Mouse (Mus musculus) embryo, embryonic 9.5 days (tissue): ENCODE results near the gene Ano2.

Experiments
- DNase-seq: peaks from one replicate; pipeline ENCODE4 v3.0.0-alpha.2; 2017; ENCODE audit errors: extremely low spot score

Ano2 gene

GRCm38 (mm10) chr6:125914446-125914845, 224.2 kb downstream of the Ano2 start:
- DNase-seq, result no peak

GRCm38 (mm10) chr6:125922746-125923145, 232.5 kb downstream of the Ano2 start:
- no peak for DNase-seq

DNA sequence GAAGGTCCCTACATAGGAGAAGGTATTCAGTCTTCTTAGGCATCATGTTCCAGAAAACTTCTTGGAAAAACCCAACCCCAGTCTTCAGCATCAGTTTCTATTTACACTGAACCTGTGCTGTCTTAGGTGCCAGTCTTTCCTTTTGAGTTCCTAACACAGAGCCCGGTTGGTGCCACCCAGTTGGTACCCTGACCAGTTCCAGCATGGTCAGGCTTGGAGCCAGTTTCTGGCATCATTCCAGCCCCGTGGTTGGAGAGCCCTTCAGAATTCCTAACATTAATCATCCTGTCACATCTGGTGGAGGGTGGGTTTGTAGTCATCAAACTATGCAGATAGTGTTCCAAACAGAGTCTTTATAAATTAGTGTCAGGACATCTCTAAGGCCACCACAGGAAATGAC, 234.8 kb downstream of the Ano2 start:
- DNase-seq, result no peak

- no peak for DNase-seq
These were observed 235.6 kb downstream of the Ano2 start for GRCm38 (mm10) chr6:125925861-125926260.

- DNase-seq, result no peak
These were observed 241.7 kb downstream of the Ano2 start for GRCm38 (mm10) chr6:125931926-125932325.

- peak; percentile 45 for DNase-seq
These were observed 264.7 kb downstream of the Ano2 start for GRCm38 (mm10) chr6:125954965-125955364.

- no peak for DNase-seq
These were observed 283.3 kb downstream of the Ano2 start for GRCm38 (mm10) chr6:125973551-125973950.

DNA sequence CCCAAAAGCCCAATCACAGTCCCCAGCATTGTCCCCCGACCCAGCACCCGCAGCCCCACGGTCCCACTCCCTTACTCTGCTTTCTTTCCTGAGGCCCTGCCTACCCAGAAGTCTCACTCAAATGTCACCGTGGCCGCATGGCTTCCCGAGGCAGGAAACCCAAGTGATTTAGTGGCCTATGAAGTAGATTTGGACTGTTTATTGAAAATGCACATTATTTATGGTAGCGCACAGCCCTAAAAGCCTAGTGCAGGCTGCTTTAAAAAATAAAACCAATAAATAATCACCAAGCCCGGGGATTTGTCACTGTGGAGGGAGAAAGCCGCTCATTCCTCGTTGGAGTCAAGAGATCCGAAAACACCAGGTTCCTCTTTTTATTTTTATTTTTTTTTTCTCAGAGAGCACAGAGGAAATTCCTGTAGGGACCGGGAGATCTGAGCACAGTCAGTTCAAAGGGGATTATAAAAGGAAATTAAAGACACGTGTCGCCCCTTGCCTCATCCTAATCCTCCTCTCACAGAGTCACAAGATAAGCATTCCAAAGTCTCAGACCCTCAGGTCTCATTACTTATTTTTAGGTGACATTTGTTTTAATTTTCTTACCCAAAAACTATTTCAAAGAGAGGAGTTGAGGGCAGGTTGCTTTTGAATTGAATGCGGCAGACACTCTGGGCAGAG, 285.7 kb downstream of the Ano2 start:
- DNase-seq, result no peak

- DNase-seq, result no peak
These were observed 289.4 kb downstream of the Ano2 start for GRCm38 (mm10) chr6:125979601-125980000.

DNA sequence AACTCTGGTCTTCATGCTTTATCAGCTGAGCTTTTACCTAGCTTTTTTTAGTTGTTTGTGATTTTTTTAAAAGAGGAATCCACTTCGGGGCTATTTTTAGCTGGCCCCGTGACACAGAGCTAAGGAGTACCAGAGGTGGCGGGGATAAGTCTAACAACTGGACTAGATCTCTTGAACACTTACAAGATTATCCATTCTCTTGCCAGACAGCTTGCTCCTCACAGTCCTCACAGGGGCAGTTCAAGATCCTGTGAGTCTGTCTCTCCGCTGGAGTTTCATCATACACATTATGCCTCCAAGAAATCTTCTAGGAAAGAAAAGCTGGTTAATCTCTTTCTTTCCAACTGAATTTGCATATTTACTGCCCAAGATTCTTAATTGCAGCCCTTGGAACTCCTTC, 293.8 kb downstream of the Ano2 start:
- no peak for DNase-seq

DNA sequence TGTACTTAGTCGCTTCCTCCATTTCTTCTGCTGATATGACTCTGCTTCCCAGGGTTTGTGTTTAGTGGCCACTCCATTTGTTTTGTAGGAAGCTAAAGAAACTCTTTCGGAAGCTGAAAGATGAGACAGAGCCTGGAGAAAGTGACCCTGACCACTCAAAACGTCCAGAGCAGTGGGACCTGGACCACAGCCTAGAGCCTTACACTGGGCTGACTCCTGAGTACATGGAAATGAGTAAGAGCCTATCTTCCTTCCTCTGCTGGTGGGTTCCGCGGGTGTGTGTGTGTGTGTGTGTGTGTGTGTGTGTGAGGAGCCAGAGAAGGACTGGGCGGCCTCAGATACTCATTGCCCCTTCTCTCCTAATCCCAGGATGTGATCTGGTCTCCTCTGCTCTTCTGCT, 302.5 kb downstream of the Ano2 start:
- no peak for DNase-seq

DNA sequence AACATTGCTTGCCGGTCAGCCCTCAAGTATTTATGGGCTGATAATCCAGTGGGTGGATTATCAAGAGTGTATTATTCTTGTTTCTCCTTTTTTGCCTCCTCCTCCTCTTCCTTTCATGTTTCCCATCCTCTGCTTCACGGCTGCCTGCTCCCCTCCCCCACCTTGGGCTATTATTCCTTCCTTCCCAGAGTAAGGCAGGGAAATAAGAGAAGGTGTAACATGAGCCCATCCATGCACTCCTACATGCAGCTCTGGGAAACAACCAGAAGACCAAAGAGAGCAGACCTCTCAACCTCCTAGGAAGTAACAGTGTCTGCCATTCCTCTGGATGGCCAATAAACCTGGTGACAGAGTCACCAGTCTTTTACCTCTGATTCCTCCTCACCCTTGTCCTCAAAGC, 311.6 kb downstream of the Ano2 start:
- DNase-seq, result peak; percentile 61

DNA sequence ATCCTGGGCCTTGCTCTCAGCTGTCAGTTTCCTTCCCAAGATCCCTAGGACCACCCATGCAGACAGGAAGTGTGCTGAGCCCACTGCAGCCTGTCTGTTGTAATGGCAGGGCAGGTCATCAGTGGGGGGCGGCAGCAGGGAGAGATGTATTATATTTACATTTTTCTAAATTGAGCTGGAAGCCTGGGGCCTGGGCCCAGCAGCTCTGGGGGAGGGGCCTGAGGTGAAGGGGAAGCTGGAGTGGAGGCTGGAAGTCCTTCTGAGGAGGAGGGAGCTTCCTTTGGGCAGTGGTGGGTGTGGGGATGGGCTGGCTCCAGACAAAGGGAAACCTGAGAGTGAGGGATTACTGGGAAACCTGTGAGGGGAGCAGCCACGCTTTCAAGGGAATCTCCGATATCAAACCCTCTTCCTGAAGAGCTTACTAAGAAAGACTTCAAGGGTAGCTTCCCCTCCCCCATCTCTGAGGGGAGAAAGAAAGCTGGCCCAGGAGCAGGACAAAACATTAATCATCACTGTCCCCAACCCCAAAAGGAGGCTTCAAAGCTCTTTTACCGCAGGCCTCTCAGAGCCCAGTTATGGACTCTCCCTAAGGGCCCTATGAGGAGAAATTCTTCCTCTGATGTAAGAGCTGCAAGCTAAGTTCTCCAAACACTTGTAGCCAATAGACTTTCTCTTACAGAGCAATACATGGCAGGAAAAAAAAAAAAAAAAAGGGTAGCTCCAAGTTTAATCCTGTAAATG, 313.0 kb downstream of the Ano2 start:
- DNase-seq, result peak; percentile 80

DNA sequence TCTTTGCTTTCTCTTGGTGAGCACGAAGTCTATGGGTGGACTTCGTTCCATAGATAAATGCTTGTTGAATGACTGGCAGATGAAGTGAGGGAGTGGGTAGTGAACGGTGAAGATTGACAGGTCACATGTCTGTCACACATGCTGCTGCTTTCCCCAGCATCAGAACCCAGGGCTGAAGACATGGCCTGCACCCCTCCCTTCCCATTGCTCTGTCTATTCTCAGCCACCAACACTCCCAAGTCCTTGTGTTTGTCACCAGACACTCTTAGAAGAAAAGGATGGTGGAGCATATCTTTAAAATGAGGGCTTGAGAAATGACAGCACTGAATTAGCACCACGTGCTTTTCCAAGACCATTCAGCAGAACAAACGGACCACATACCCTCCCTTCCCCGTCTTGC, 316.4 kb downstream of the Ano2 start:
- DNase-seq, result no peak

DNA sequence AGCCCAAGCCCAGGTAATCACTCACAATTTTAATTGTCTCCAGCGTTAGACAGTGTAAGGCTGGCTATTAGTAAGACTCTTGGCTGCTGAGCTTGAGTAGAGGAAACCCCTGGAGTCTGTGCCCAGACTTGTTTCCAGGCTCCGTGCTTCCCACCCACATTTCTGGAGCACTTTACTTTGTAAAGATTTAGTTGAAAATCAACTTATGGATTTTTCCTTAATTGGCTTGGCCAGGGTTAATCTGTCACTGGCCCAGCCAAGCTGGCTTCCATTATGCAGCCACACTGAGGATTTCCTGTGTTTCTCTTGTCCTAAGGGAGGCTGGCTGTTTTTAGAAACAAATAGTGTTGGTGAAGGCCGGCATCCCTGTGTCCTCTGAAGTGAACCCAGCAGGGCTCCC, 318.9 kb downstream of the Ano2 start:
- DNase-seq, result no peak

GRCm38 (mm10) chr6:126016991-126017390, 326.8 kb downstream of the Ano2 start:
- DNase-seq, result no peak

DNA sequence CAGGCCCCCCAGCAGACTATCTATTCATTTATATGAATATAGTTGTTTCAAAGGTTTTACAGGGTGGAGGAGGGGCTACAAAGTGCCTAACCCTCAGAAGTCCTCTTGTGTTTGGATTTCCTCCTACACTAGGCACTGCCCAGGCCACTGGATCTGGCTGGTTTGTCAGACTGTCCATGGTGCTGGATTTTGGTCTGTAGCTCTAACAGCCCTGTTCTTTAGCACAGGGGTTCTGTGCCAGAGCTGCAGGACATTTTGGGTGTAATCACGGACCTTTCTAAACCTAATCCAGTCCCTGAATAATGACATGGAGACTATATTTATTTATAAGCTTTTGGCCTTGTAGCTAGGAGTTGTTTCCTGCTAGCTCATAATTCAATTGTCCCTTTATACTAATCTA, 328.2 kb downstream of the Ano2 start:
- no peak for DNase-seq

GRCm38 (mm10) chr6:126033693-126034402, 343.6 kb downstream of the Ano2 start:
- DNase-seq, result no peak

DNA sequence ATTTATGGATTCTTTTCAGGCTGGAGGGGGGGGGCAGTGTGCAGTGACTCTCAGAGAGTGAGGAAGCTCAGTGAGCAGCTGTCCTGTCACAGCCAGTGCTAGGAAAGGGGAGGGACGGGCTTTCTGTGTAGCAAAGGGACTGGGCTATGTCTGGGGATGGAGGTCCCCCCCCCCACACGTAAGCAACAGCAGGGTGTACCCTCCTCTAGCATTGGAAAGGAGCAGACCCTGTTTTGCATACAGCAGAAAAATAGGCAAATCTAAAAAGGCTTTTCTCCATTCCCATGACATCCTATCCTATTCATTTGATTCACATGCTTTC, 344.1 kb downstream of the Ano2 start:
- DNase-seq, result no peak

- no peak for DNase-seq
These were observed 344.5 kb downstream of the Ano2 start for GRCm38 (mm10) chr6:126034728-126035127.

GRCm38 (mm10) chr6:126035621-126036020, 345.4 kb downstream of the Ano2 start:
- no peak for DNase-seq

DNA sequence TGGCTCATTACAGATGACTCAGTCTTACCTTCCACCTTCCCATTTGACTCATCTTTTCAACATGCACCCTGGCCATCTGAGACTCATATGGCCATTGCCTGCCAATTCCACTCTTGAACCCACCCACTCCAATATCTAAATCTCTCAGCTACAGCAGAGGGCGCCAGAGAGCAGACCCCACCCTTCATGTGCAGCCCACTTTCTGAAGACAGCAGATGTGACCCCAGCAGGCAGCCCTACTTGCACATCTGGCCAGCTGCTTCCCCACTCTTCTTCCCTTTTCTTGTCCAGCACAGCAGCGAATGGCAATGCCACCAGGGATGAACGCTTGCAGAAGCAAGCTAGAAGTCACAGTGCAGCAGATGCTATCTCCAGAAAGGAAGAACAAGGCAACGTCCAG, 355.7 kb downstream of the Ano2 start:
- peak; percentile 47 for DNase-seq

- no peak for DNase-seq
These were observed 358.0 kb downstream of the Ano2 start for GRCm38 (mm10) chr6:126048206-126048605.
